Comparison of ENCODE assay signal across 9 mouse cellular contexts in genomic region chr14:21136906-21137305, GRCm38 (mm10).
A peak's percentile ranks its signal among the peaks of the same experiment; 100 is the strongest.
DNase-seq lines count a peak whose midpoint lies in the region; ATAC-seq and TF ChIP-seq lines count a peak whose summit lies in the region.
"Had no signal": no experiment of that assay in that cellular context is flagged by ENCODE, and none has a peak within 500 bp of the region (broad histone marks: within the 10 kb centered on the region; RNA-seq: fewer than 3 reads in every experiment).

No protein-coding gene starts in this region.

- no peak for TF ChIP-seq POLR2A in kidney, adult 2 months (IDR thresholded peaks at IDR 0.05; ENCODE audit: low read depth, low read length)

- no peak overlapping the region for H3K9ac ChIP-seq in kidney, embryonic 16.5 days (replicated peaks; ENCODE audit: low read length)

- H3K9me3 ChIP-seq in kidney, embryonic 16.5 days (ENCODE audit: low read length) = no peaks in the 10 kb centered on the region
- H3K9me3 ChIP-seq: megakaryocyte, embryonic 14.5 days had no signal

- DNase-seq in kidney, adult 2 months = peak; percentile 68
- DNase-seq in gastrocnemius, postnatal 10 days = peak; percentile 47
- peak; percentile 75 for DNase-seq in layer of hippocampus, adult 9-10 months (ENCODE audit: low spot score)
- peak; percentile 81 for DNase-seq in lung, postnatal 36 days
- peak; percentile 49 for DNase-seq in right cerebral cortex, postnatal 4 days

- TF ChIP-seq CTCF in kidney, adult 2 months (conservative IDR thresholded peaks at IDR 0.05; ENCODE audit: insufficient read depth, insufficient read length, low read depth, low read length) = peak; percentile 48

- 70% methylated on average over 1 of the region's 1 CpGs for WGBS in kidney, adult 2 months
- 50% methylated on average over 1 of the region's 1 CpGs for WGBS in kidney, embryonic 16.5 days

- H3K27me3 ChIP-seq in kidney, adult 2 months (replicated peaks; ENCODE audit: control insufficient read depth, insufficient read depth, low read length) = no peaks in the 10 kb centered on the region
- no peaks in the 10 kb centered on the region for H3K27me3 ChIP-seq in kidney, embryonic 16.5 days (ENCODE audit: insufficient read depth, low read length)
- H3K27me3 ChIP-seq: megakaryocyte, embryonic 14.5 days had no signal

- H3K4me3 ChIP-seq in kidney, adult 2 months (ENCODE audit: insufficient read depth, low read depth, low read length) = no peak overlapping the region
- no peak overlapping the region for H3K4me3 ChIP-seq in kidney, embryonic 16.5 days (ENCODE audit: low read length)
- H3K4me3 ChIP-seq: megakaryocyte, embryonic 14.5 days had no signal

- no peaks in the 10 kb centered on the region for H3K36me3 ChIP-seq in kidney, adult 2 months (ENCODE audit: control insufficient read depth, insufficient read depth, low read length)
- H3K36me3 ChIP-seq in kidney, embryonic 16.5 days (ENCODE audit: insufficient read depth, low read length) = no peaks in the 10 kb centered on the region

- no peaks in the 10 kb centered on the region for H3K4me1 ChIP-seq in kidney, adult 2 months (ENCODE audit: control insufficient read depth, insufficient read depth, low read length)
- H3K4me1 ChIP-seq in kidney, embryonic 16.5 days (ENCODE audit: insufficient read depth, low read length) = no peaks in the 10 kb centered on the region

- H3K27ac ChIP-seq in kidney, adult 2 months (ENCODE audit: insufficient read depth, low read depth, low read length) = no peak overlapping the region
- no peak overlapping the region for H3K27ac ChIP-seq in kidney, embryonic 16.5 days (ENCODE audit: low read length)

- no peak overlapping the region for H3K4me2 ChIP-seq in kidney, embryonic 16.5 days (replicated peaks; ENCODE audit: low read depth, low read length)

- ATAC-seq in kidney, embryonic 16.5 days (ENCODE audit: low FRiP score, low TSS enrichment) = no peak
- peak; percentile 84 for ATAC-seq in activated CD4-positive, CD25-positive, alpha-beta regulatory T cell, adult 4 months
- peak; percentile 96 for ATAC-seq in common myeloid progenitor, adult 5-6 weeks (replicated peaks; ENCODE audit: low read depth, poor library complexity, severe bottlenecking)
